Mouse (Mus musculus): Measurements from ENCODE around the gene Gm43191. TPM values are rescaled to one million over a fixed set of nuclear protein-coding genes. Genes with fewer than 3 reads are reported as not detected.
A peak's percentile ranks its signal among the peaks of the same experiment; 100 is the strongest.

Gm43191 gene
- polyA plus RNA-seq (2015; fragmentation: Nextera tagmentation; extraction: Ambion mirVana) = not detected in 2 replicates

GRCm38 (mm10) chr3:116681160-116681559, at the start of gene Gm43191:
Gene Gm43191, minus strand, starts transcription at chr3:116681260.
- 93% methylated on average over 1 of the region's 1 CpGs for WGBS
- no peaks in the 10 kb centered on the region for H3K27me3 ChIP-seq (replicated peaks)
- no peak within 1 kb of the TSS for H3K4me2 ChIP-seq
- no peak within 1 kb of the TSS for H3K9ac ChIP-seq
- peaks cover 53% of the 10 kb centered on the region for H3K36me3 ChIP-seq
- ATAC-seq (ENCODE audit: extremely low read depth, insufficient number of reproducible peaks, low FRiP score, low TSS enrichment) = no peak
- H3K4me1 ChIP-seq = no peaks in the 10 kb centered on the region
- H3K27ac ChIP-seq (replicated peaks) = no peak within 1 kb of the TSS
- no peaks in the 10 kb centered on the region for H3K9me3 ChIP-seq
- no peak within 1 kb of the TSS for H3K4me3 ChIP-seq

- no peak overlapping the region for H3K9ac ChIP-seq
- peaks cover 5% of the 10 kb centered on the region; the same call in 1 of the 2 replicates for H3K4me1 ChIP-seq
- H3K4me3 ChIP-seq = no peak overlapping the region
- no peaks in the 10 kb centered on the region; the same call in 1 of the 2 replicates for H3K27me3 ChIP-seq (replicated peaks)
- no peak overlapping the region for H3K27ac ChIP-seq (replicated peaks)
- no peaks in the 10 kb centered on the region for H3K36me3 ChIP-seq
- H3K4me2 ChIP-seq = no peak overlapping the region
- H3K9me3 ChIP-seq = peaks cover 3% of the 10 kb centered on the region; the same call in 1 of the 2 replicates
- 68% methylated on average over 2 of the region's 2 CpGs for WGBS
- ATAC-seq (ENCODE audit: extremely low read depth, insufficient number of reproducible peaks, low FRiP score, low TSS enrichment) = no peak
These were observed 48.6 kb upstream of the Gm43191 start for GRCm38 (mm10) chr3:116729483-116730174.

DNA sequence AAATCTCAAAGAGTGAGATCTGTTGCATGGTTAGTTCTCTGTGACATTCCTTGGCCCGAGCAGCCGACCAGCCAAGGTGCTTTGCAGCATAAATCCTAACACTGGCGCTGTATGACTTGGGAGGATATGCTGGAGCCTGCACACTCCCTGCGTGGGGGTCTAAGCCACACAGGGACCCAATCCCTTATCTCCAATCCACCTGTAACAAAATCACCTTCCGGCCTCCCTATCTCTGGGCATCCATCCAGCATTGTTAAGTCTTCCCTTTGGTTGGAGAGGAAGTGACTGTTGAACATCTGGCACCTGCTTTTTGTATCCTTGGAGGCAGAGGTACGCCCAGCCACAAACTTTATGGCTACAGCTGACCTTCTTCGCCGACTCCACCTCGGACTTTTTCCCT, 45.7 kb upstream of the Gm43191 start:
- no peak overlapping the region for H3K4me3 ChIP-seq
- ATAC-seq (ENCODE audit: extremely low read depth, insufficient number of reproducible peaks, low FRiP score, low TSS enrichment) = no peak
- H3K9me3 ChIP-seq = no peaks in the 10 kb centered on the region
- H3K4me2 ChIP-seq = peak overlapping the region; percentile 10
- WGBS = 47% methylated on average over 9 of the region's 9 CpGs
- H3K36me3 ChIP-seq = no peaks in the 10 kb centered on the region
- H3K9ac ChIP-seq = no peak overlapping the region
- no peak overlapping the region for H3K27ac ChIP-seq (replicated peaks)
- H3K4me1 ChIP-seq = peaks cover 5% of the 10 kb centered on the region; the same call in 1 of the 2 replicates
- no peaks in the 10 kb centered on the region; the same call in 1 of the 2 replicates for H3K27me3 ChIP-seq (replicated peaks)

GRCm38 (mm10) chr3:116723496-116724481, 42.7 kb upstream of the Gm43191 start:
- 65% methylated on average over 10 of the region's 10 CpGs for WGBS

GRCm38 (mm10) chr3:116722980-116723379, 41.9 kb upstream of the Gm43191 start:
- Histone ChIP-seq H3K4me2 (no peak overlapping the region), H3K27me3 (replicated peaks) (no peaks in the 10 kb centered on the region), H3K9me3 (no peaks in the 10 kb centered on the region), H3K4me3 (no peak overlapping the region), H3K27ac (replicated peaks) (no peak overlapping the region), H3K9ac (no peak overlapping the region), H3K4me1 (peaks cover 5% of the 10 kb centered on the region; the same call in 1 of the 2 replicates), H3K36me3 (no peaks in the 10 kb centered on the region)
- ATAC-seq (ENCODE audit: extremely low read depth, insufficient number of reproducible peaks, low FRiP score, low TSS enrichment) = no peak
- 72% methylated on average over 4 of the region's 4 CpGs for WGBS

More at GRCm38 (mm10) chr3:116723496-116724481, 42.7 kb upstream of the Gm43191 start:
- H3K4me3 ChIP-seq = no peak overlapping the region
- H3K9me3 ChIP-seq = no peaks in the 10 kb centered on the region
- H3K27me3 ChIP-seq (replicated peaks) = no peaks in the 10 kb centered on the region
- H3K36me3 ChIP-seq = no peaks in the 10 kb centered on the region
- H3K4me2 ChIP-seq = no peak overlapping the region
- H3K9ac ChIP-seq = no peak overlapping the region
- peaks cover 5% of the 10 kb centered on the region; the same call in 1 of the 2 replicates for H3K4me1 ChIP-seq
- H3K27ac ChIP-seq (replicated peaks) = no peak overlapping the region
- no peak for ATAC-seq (ENCODE audit: extremely low read depth, insufficient number of reproducible peaks, low FRiP score, low TSS enrichment)

- Histone ChIP-seq H3K9me3 (no peaks in the 10 kb centered on the region), H3K27ac (replicated peaks) (no peak overlapping the region), H3K36me3 (no peaks in the 10 kb centered on the region), H3K4me2 (no peak overlapping the region), H3K27me3 (replicated peaks) (no peaks in the 10 kb centered on the region), H3K9ac (no peak overlapping the region), H3K4me3 (no peak overlapping the region), H3K4me1 (0 out of 2 replicates have a peak, but pooled peaks cover 2% of the 10 kb centered on the region)
- 50% methylated on average over 3 of the region's 3 CpGs for WGBS
- ATAC-seq (ENCODE audit: extremely low read depth, insufficient number of reproducible peaks, low FRiP score, low TSS enrichment) = no peak
These were observed 37.9 kb upstream of the Gm43191 start for GRCm38 (mm10) chr3:116718951-116719350.

GRCm38 (mm10) chr3:116713031-116713430, 32.0 kb upstream of the Gm43191 start:
- Histone ChIP-seq H3K4me3 (peak overlapping the region; percentile 96), H3K9me3 (no peaks in the 10 kb centered on the region), H3K27me3 (replicated peaks) (no peaks in the 10 kb centered on the region), H3K4me2 (peak overlapping the region; percentile 79), H3K27ac (replicated peaks) (no peak overlapping the region), H3K36me3 (no peaks in the 10 kb centered on the region), H3K9ac (peak overlapping the region; percentile 95), H3K4me1 (peaks cover 29% of the 10 kb centered on the region)
- 21% methylated on average over 5 of the region's 5 CpGs for WGBS
- no peak for ATAC-seq (ENCODE audit: extremely low read depth, insufficient number of reproducible peaks, low FRiP score, low TSS enrichment)

DNA sequence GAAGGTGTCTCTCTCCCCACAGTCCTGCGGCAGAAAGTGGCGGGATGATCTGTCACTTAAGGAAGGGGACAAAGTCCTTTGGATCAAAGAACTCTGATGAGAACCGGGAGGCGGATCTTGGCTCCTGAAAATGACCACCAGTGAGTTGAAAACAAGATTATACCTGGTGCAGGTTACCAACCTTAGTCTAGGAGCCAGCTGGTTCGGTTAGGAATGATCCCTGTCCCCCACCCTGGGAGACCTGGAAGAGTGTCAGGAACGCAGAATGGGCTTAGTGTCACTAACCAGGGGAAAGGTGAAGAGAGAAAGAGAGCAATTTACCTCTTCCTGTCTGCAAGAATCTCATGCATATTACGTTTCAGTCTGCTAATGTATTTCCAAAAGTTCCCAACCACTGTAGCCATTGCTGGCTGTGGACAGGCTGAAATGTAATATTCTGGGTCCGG, 31.4 kb upstream of the Gm43191 start, which contains the start of gene Slc35a3:
Gene Slc35a3 (minus strand): TSS at position 396 of the 446 bp plus-strand sequence.
- peak within 1 kb of the TSS; percentile 84 for H3K27ac ChIP-seq (replicated peaks)
- H3K4me2 ChIP-seq = peak within 1 kb of the TSS; percentile 79
- H3K9ac ChIP-seq = peak within 1 kb of the TSS; percentile 95
- H3K36me3 ChIP-seq = no peaks in the 10 kb centered on the region
- H3K9me3 ChIP-seq = no peaks in the 10 kb centered on the region
- peaks cover 29% of the 10 kb centered on the region for H3K4me1 ChIP-seq
- ATAC-seq (ENCODE audit: extremely low read depth, insufficient number of reproducible peaks, low FRiP score, low TSS enrichment) = no peak
- WGBS = 3% methylated on average over 8 of the region's 8 CpGs
- H3K27me3 ChIP-seq (replicated peaks) = no peaks in the 10 kb centered on the region
- peak within 1 kb of the TSS; percentile 96 for H3K4me3 ChIP-seq

DNA sequence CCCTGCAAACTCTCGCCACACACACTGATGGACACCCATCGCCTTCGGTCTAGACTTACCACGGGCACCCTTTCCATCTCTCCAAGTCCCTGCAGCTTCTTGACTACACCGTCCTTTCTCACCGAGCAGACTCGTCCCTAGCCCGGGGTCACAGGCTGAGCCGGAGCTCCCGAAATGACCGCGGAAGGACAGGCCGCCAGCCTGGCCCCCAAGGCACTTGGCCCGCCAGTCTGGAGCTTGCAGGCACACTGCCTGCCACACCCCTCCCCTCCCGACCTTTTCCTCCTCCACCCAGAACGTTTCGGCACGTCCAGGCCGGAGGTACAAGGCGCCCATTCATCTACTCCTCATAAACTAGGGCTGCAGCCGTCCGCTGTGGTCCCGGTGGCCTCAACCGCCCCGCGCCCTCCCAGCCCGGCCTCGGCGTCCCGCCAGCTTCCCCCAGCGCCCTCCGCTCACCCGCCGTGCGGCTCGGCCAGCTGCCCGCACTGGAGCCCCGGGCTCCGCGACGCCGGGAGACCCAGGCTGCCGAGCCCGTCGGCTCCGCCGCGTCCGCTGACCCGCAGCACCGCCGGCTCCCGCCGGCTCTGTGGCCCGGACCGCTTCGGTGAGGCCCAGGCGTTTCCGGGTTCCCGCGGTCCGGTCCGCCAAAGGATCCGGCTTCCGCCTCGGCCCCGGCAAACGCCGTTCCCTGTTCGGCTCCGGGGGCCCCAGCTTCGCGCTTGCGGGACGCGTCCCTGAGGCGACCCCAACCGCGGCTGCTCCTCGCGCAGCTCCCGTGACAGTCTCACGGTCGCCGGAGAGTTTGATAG, 30.8 kb upstream of the Gm43191 start:
- peak overlapping the region; percentile 96 for H3K4me3 ChIP-seq
- H3K27me3 ChIP-seq (replicated peaks) = no peaks in the 10 kb centered on the region
- H3K9me3 ChIP-seq = no peaks in the 10 kb centered on the region
- H3K4me1 ChIP-seq = peaks cover 29% of the 10 kb centered on the region
- WGBS = under 1% methylated on average over 85 of the region's 85 CpGs
- peak; percentile 69 for ATAC-seq (ENCODE audit: extremely low read depth, insufficient number of reproducible peaks, low FRiP score, low TSS enrichment)
- H3K4me2 ChIP-seq = peak overlapping the region; percentile 79
- H3K36me3 ChIP-seq = peaks cover 3% of the 10 kb centered on the region; the same call in 1 of the 2 replicates
- H3K27ac ChIP-seq (replicated peaks) = peak overlapping the region; percentile 84
- H3K9ac ChIP-seq = peak overlapping the region; percentile 95

DNA sequence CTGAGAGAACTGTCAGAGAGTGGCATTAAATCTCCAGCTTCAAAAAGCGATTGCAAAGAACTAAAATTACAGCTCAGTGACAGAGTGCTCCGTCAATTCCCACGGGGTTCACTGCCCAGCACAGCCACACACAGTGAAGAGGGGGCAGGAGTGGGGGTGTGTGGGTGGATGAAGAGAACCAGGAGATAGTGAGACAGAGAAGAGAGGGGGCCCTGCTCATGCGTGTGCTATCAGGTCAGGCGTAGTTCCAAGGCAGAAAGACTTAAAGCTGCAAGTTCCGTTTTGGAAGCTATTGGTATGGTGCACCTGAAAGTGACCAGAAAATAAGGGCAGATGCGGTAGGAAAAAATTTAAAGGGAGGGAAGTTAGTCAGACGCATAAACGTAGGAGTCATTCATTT, 29.9 kb upstream of the Gm43191 start:
- H3K27me3 ChIP-seq (replicated peaks) = no peaks in the 10 kb centered on the region
- WGBS = 27% methylated on average over 9 of the region's 9 CpGs
- ATAC-seq (ENCODE audit: extremely low read depth, insufficient number of reproducible peaks, low FRiP score, low TSS enrichment) = no peak
- H3K4me1 ChIP-seq = peaks cover 29% of the 10 kb centered on the region
- H3K36me3 ChIP-seq = peaks cover 12% of the 10 kb centered on the region
- H3K9me3 ChIP-seq = no peaks in the 10 kb centered on the region
- H3K4me2 ChIP-seq = peak overlapping the region; percentile 79
- no peak overlapping the region for H3K27ac ChIP-seq (replicated peaks)
- H3K9ac ChIP-seq = peak overlapping the region; percentile 95
- peak overlapping the region; percentile 96 for H3K4me3 ChIP-seq

All from heart, embryonic 13.5 days (tissue).